Mouse (Mus musculus): Measurements from ENCODE around the gene Rarg. TPM values are rescaled to one million over a fixed set of nuclear protein-coding genes. Genes with fewer than 3 reads are reported as not detected.

Gene Rarg
- 5.6 and 7.6 TPM in 2 replicates for polyA plus RNA-seq (2015; fragmentation: Nextera tagmentation; extraction: Ambion mirVana)

DNA sequence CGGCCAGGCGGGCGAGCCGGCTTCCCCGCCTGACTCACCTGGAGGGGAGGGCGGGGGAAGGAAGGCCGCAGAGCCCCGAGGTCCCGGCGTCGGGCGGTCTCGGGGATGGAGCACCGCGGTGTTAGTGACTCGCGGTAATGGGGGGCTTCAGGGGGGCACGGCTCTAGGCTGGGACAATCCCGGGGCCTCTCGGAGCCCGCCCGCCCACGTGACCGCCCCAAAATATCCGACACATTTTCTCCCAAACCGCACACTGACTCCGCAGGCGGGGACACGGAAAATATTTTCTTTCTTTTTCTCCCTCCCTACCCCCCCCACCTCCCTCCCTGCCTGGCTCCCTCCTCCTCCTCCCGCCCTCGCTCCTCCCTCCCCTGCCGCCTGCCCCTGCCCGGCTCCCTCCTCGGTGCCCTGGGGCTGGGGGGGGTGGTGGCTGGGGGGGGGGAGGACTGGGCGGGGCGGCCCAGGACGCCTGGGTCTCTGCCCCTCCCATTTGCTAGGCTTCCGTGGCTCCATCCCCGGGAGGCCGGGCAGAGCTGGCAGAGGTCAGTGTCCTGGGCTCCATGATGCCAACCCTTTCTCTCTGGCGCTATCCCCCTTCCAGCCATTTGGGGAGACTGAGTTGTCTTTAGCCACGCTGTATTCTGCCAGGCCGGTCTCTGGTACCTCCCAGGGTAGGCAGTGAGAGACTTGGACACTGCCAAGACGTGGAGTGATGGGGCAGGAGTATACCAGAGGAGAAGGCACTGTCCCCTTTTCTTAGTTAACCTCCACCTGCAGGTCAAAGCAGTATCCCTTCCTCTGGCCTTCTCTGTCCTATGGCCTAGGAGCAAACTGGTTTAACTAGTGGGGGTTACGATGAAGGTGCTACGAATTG, at the start of gene Rarg:
Gene Rarg (minus strand): TSS at position 316 of the 874 bp plus-strand sequence.
- H3K27ac ChIP-seq (ENCODE audit: low read depth, low read length), result no peak within 1 kb of the TSS
- H3K9me3 ChIP-seq (ENCODE audit: control insufficient read depth, low read length), result no peaks in the 10 kb centered on the region
- H3K27me3 ChIP-seq (replicated peaks; ENCODE audit: control insufficient read depth, insufficient read depth, low read length), result peaks cover 14% of the 10 kb centered on the region
- peak; percentile 72 for ATAC-seq
- peak within 1 kb of the TSS; percentile 63 for H3K9ac ChIP-seq (ENCODE audit: low read depth, low read length)
- peak within 1 kb of the TSS; percentile 47 for H3K4me3 ChIP-seq (ENCODE audit: low read length)
- under 1% methylated on average over 26 of the region's 46 CpGs for WGBS
- H3K4me2 ChIP-seq (ENCODE audit: low read length), result peak within 1 kb of the TSS; percentile 92
- H3K4me1 ChIP-seq (ENCODE audit: control insufficient read depth, insufficient read depth, low read depth, low read length), result peaks cover 9% of the 10 kb centered on the region; the same call in 1 of the 2 replicates
- H3K36me3 ChIP-seq (ENCODE audit: control insufficient read depth, insufficient read depth, low read length), result no peaks in the 10 kb centered on the region

DNA sequence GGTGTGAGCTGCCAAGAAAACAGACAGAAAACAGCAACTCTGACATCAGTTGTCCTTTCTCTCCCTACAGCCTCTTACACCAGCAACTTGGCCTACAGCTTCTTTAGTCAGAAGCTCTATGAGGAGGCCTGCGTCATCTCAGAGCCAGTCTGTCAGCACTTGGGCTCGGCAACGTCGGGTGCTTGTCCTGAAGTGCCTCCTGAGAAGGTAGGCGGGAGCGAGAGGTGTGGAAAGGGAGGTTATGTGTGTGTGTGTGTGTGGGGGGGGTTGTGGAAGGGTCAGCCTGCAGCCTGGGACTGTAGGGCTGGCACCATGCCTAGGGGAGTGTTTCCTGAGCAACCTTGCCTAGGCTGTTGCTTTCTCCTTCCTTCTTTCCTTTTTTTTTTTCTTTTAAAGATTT, 45.2 kb upstream of the Rarg start:
- no peak overlapping the region for H3K27ac ChIP-seq (ENCODE audit: low read depth, low read length)
- H3K36me3 ChIP-seq (ENCODE audit: control insufficient read depth, insufficient read depth, low read length), result no peaks in the 10 kb centered on the region
- no peaks in the 10 kb centered on the region for H3K27me3 ChIP-seq (replicated peaks; ENCODE audit: control insufficient read depth, insufficient read depth, low read length)
- no peak overlapping the region for H3K4me3 ChIP-seq (ENCODE audit: low read length)
- no peaks in the 10 kb centered on the region for H3K9me3 ChIP-seq (ENCODE audit: control insufficient read depth, low read length)
- H3K9ac ChIP-seq (ENCODE audit: low read depth, low read length), result no peak overlapping the region
- no peak overlapping the region for H3K4me2 ChIP-seq (ENCODE audit: low read length)
- ATAC-seq, result no peak
- 96% methylated on average over 6 of the region's 6 CpGs for WGBS
- no peaks in the 10 kb centered on the region for H3K4me1 ChIP-seq (ENCODE audit: control insufficient read depth, insufficient read depth, low read depth, low read length)

DNA sequence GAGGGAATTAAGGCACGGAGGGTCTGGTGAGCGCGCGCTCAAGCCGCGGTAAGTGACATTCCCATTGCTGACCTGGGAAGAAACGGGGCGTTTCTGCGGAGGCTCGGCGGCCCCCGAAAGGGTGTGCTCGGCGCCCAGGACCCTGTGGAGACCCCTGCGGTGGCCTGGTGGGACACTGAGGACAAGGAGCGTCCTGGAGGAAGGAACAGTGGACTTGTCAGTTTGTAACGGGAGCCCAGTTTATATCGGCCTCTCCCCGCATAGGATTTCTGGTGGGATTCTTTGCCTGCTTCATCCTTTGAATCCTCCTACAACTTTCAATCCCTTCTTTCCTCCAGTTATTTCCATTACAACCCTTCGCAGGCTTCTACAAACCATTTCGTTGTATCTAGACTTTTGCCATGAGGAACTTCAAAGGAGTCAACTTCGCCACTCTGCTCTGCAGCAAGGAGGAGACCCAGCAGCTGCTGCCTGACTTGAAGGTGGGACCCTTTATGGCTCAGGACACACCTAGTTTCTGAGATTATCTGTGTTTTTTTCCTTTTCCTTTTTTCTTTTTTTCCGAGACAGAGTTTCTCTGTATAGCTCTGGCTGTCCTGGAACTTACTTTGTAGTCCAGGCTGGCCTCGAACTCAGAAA, 39.2 kb upstream of the Rarg start:
- no peak overlapping the region for H3K27ac ChIP-seq (ENCODE audit: low read depth, low read length)
- no peaks in the 10 kb centered on the region for H3K36me3 ChIP-seq (ENCODE audit: control insufficient read depth, insufficient read depth, low read length)
- H3K4me3 ChIP-seq (ENCODE audit: low read length), result peak overlapping the region; percentile 55
- H3K27me3 ChIP-seq (replicated peaks; ENCODE audit: control insufficient read depth, insufficient read depth, low read length), result no peaks in the 10 kb centered on the region
- no peaks in the 10 kb centered on the region for H3K9me3 ChIP-seq (ENCODE audit: control insufficient read depth, low read length)
- peak overlapping the region; percentile 91 for H3K4me2 ChIP-seq (ENCODE audit: low read length)
- peak; percentile 60 for ATAC-seq
- WGBS, result 6% methylated on average over 24 of the region's 24 CpGs
- H3K4me1 ChIP-seq (ENCODE audit: control insufficient read depth, insufficient read depth, low read depth, low read length), result peaks cover 7% of the 10 kb centered on the region
- peak overlapping the region; percentile 50 for H3K9ac ChIP-seq (ENCODE audit: low read depth, low read length)

GRCm38 (mm10) chr15:102295633-102296367, 38.5 kb upstream of the Rarg start, which contains the start of gene Espl1:
Gene Espl1 (plus strand): TSS chr15:102296266.
- H3K9me3 ChIP-seq (ENCODE audit: control insufficient read depth, low read length), result no peaks in the 10 kb centered on the region
- H3K4me3 ChIP-seq (ENCODE audit: low read length), result peak within 1 kb of the TSS; percentile 55
- WGBS, result 6% methylated on average over 25 of the region's 25 CpGs
- H3K36me3 ChIP-seq (ENCODE audit: control insufficient read depth, insufficient read depth, low read length), result no peaks in the 10 kb centered on the region
- peak within 1 kb of the TSS; percentile 50 for H3K9ac ChIP-seq (ENCODE audit: low read depth, low read length)
- ATAC-seq, result peak; percentile 98
- peak within 1 kb of the TSS; percentile 91 for H3K4me2 ChIP-seq (ENCODE audit: low read length)
- no peaks in the 10 kb centered on the region for H3K27me3 ChIP-seq (replicated peaks; ENCODE audit: control insufficient read depth, insufficient read depth, low read length)
- H3K4me1 ChIP-seq (ENCODE audit: control insufficient read depth, insufficient read depth, low read depth, low read length), result peaks cover 7% of the 10 kb centered on the region
- peak within 1 kb of the TSS; percentile 47; the same call in 1 of the 2 replicates for H3K27ac ChIP-seq (ENCODE audit: low read depth, low read length)

GRCm38 (mm10) chr15:102287395-102287794, 30.1 kb upstream of the Rarg start:
- Histone ChIP-seq H3K36me3 (ENCODE audit: control insufficient read depth, insufficient read depth, low read length) (no peaks in the 10 kb centered on the region), H3K4me3 (ENCODE audit: low read length) (no peak overlapping the region), H3K9me3 (ENCODE audit: control insufficient read depth, low read length) (no peaks in the 10 kb centered on the region), H3K4me1 (ENCODE audit: control insufficient read depth, insufficient read depth, low read depth, low read length) (no peaks in the 10 kb centered on the region), H3K9ac (ENCODE audit: low read depth, low read length) (no peak overlapping the region), H3K27me3 (replicated peaks; ENCODE audit: control insufficient read depth, insufficient read depth, low read length) (no peaks in the 10 kb centered on the region), H3K27ac (ENCODE audit: low read depth, low read length) (no peak overlapping the region), H3K4me2 (ENCODE audit: low read length) (no peak overlapping the region)
- ATAC-seq, result no peak

DNA sequence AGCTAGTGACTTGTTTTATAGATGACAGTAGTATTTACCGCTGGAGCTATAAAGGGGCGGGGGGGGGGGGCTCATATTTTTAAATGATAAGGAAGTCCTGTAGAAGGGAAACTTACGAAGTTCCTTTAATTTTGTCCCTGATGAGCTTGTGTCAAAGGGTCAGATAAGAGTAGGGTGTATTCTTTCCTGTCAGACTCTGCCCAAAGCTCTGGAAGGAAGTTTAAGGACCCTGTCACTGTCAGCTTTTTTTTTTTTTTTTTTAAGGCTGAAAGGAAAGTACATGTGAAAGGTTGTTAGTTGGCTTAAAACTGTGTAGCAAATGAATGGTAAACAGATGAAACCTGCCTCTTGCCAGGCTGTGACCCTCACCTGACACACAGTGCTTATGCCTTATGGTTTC, 26.3 kb upstream of the Rarg start:
- H3K27me3 ChIP-seq (replicated peaks; ENCODE audit: control insufficient read depth, insufficient read depth, low read length), result no peaks in the 10 kb centered on the region
- H3K36me3 ChIP-seq (ENCODE audit: control insufficient read depth, insufficient read depth, low read length), result peaks cover 13% of the 10 kb centered on the region
- no peak for ATAC-seq
- H3K9ac ChIP-seq (ENCODE audit: low read depth, low read length), result no peak overlapping the region
- WGBS, result 85% methylated on average over 3 of the region's 3 CpGs
- no peak overlapping the region for H3K4me2 ChIP-seq (ENCODE audit: low read length)
- no peak overlapping the region for H3K27ac ChIP-seq (ENCODE audit: low read depth, low read length)
- H3K4me1 ChIP-seq (ENCODE audit: control insufficient read depth, insufficient read depth, low read depth, low read length), result peaks cover 14% of the 10 kb centered on the region
- no peaks in the 10 kb centered on the region for H3K9me3 ChIP-seq (ENCODE audit: control insufficient read depth, low read length)
- H3K4me3 ChIP-seq (ENCODE audit: low read length), result no peak overlapping the region

- Histone ChIP-seq H3K9ac (ENCODE audit: low read depth, low read length) (no peak overlapping the region), H3K4me1 (ENCODE audit: control insufficient read depth, insufficient read depth, low read depth, low read length) (peaks cover 14% of the 10 kb centered on the region), H3K4me2 (ENCODE audit: low read length) (no peak overlapping the region), H3K27ac (ENCODE audit: low read depth, low read length) (no peak overlapping the region), H3K9me3 (ENCODE audit: control insufficient read depth, low read length) (no peaks in the 10 kb centered on the region), H3K36me3 (ENCODE audit: control insufficient read depth, insufficient read depth, low read length) (peaks cover 13% of the 10 kb centered on the region), H3K4me3 (ENCODE audit: low read length) (no peak overlapping the region), H3K27me3 (replicated peaks; ENCODE audit: control insufficient read depth, insufficient read depth, low read length) (no peaks in the 10 kb centered on the region)
- 89% methylated on average over 8 of the region's 8 CpGs for WGBS
- no peak for ATAC-seq
Observed at GRCm38 (mm10) chr15:102282463-102283292, 25.4 kb upstream of the Rarg start.

GRCm38 (mm10) chr15:102280623-102281022, 23.3 kb upstream of the Rarg start:
- H3K9me3 ChIP-seq (ENCODE audit: control insufficient read depth, low read length), result no peaks in the 10 kb centered on the region
- peak overlapping the region; percentile 96 for H3K4me3 ChIP-seq (ENCODE audit: low read length)
- H3K27me3 ChIP-seq (replicated peaks; ENCODE audit: control insufficient read depth, insufficient read depth, low read length), result no peaks in the 10 kb centered on the region
- peaks cover 13% of the 10 kb centered on the region for H3K36me3 ChIP-seq (ENCODE audit: control insufficient read depth, insufficient read depth, low read length)
- H3K4me2 ChIP-seq (ENCODE audit: low read length), result peak overlapping the region; percentile 97
- WGBS, result 94% methylated on average over 19 of the region's 19 CpGs
- ATAC-seq, result no peak
- H3K9ac ChIP-seq (ENCODE audit: low read depth, low read length), result no peak overlapping the region; the same call in 1 of the 2 replicates
- H3K27ac ChIP-seq (ENCODE audit: low read depth, low read length), result no peak overlapping the region
- peaks cover 14% of the 10 kb centered on the region for H3K4me1 ChIP-seq (ENCODE audit: control insufficient read depth, insufficient read depth, low read depth, low read length)

Measured in hindbrain, embryonic 16.5 days (tissue).